Mouse (Mus musculus) bone marrow, adult 2 months (tissue): ENCODE data around the gene Cldnd1.

ENCODE experiments used
- CTCF ChIP-seq: fragments of 200-500 bp; IDR thresholded peaks from 2 replicates; pipeline ENCODE4 v1.5.1; 2011; ENCODE audit warnings: low read length, control low read depth; ENCODE audit not compliant: control insufficient read depth, insufficient read depth
- POLR2A ChIP-seq: fragments of 200-500 bp; IDR thresholded peaks from 2 replicates; pipeline ENCODE4 v1.6.1; 2011; ENCODE audit warnings: low read depth, mild to moderate bottlenecking, control low read depth, low read length, borderline replicate concordance; ENCODE audit not compliant: control insufficient read depth

DNA sequence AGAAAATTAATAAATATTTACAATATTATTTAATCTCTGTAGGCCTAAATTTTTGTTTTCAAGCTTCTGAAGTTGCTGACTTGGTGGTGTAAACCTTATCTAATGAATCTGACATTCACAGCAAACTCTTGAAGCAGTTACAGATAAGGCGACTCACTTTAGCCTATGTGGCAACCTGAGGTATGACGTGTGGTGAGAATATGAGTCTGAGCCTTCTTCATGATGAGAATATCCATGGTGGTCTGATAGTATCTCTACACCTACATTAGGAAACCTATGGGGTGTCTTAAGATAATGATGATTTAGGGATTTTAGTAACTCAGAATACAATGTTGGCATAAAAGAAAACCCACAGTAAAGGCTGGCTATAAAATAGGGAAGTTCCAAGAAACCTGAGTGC lies 5.4 kb upstream of the Cldnd1 start:
- no peak for TF ChIP-seq CTCF
- TF ChIP-seq POLR2A: no peak
